Mouse (Mus musculus): ENCODE results near the gene Cbx6.

GRCm38 (mm10) chr15:79792455-79792854, 42.0 kb downstream of the Cbx6 start:
- no peak for TF ChIP-seq CTCF (IDR thresholded peaks at IDR 0.05; ENCODE audit: extremely low read depth, insufficient read length, insufficient replicate concordance, low read depth, low read length)
- no peak for TF ChIP-seq POLR2A (IDR thresholded peaks at IDR 0.05; ENCODE audit: low read depth, low read length)

Data from small intestine, adult 2 months (tissue).